ENCODE assay signal across 9 mouse cellular contexts in genomic region chr13:71105229-71105838, GRCm38 (mm10).
DNase-seq lines count a peak whose midpoint lies in the region; ATAC-seq and TF ChIP-seq lines count a peak whose summit lies in the region.
"Had no signal": no experiment of that assay in that cellular context is flagged by ENCODE, and none has a peak within 500 bp of the region (broad histone marks: within the 10 kb centered on the region; RNA-seq: fewer than 3 reads in every experiment).

No protein-coding gene starts in this region.

- no peaks in the 10 kb centered on the region for H3K9me3 ChIP-seq in forebrain, embryonic 11.5 days (ENCODE audit: control insufficient read depth, low read length)
- H3K9me3 ChIP-seq in hindbrain, embryonic 10.5 days, result no peaks in the 10 kb centered on the region
- H3K9me3 ChIP-seq in lung, embryonic 15.5 days, result no peaks in the 10 kb centered on the region

- CTCF ChIA-PET in Patski (lab: Charles Lee), result interaction anchor here (0.7 to 1.9 kb wide), 7 partner anchors 28 to 1518 kb away, joined by 3 to 8 read pairs (median 3); no protein-coding TSS in a partner anchor

- no peak for DNase-seq in Patski (ENCODE audit: low read depth, low spot score)
- DNase-seq in c-Kit-positive CD71-negative TER-119-negative erythroid progenitor cells, embryonic 14.5 days (ENCODE audit: low read depth), result peak; percentile 8
- DNase-seq in forebrain, embryonic 11.5 days (ENCODE audit: low spot score), result peak; percentile 92
- DNase-seq in hindbrain, embryonic 10.5 days (ENCODE audit: low spot score), result peak; percentile 89
- DNase-seq in layer of hippocampus, adult 8-10 months (ENCODE audit: low spot score in 2 of 2), result peak; percentile 17 to 69
- DNase-seq in retina, postnatal 1 day, result peak; percentile 84

- WGBS in forebrain, embryonic 11.5 days, result 13% methylated on average over 18 of the region's 18 CpGs
- WGBS in hindbrain, embryonic 10.5 days, result 16% methylated on average over 18 of the region's 18 CpGs
- WGBS in lung, embryonic 15.5 days, result 11% methylated on average over 18 of the region's 18 CpGs

- H3K27me3 ChIP-seq in Patski, result peaks cover 3% of the 10 kb centered on the region
- 0 out of 2 replicates have a peak, but pooled peaks cover 2% of the 10 kb centered on the region for H3K27me3 ChIP-seq in forebrain, embryonic 11.5 days (ENCODE audit: control insufficient read depth, insufficient read depth, low read length)
- peaks cover 30% of the 10 kb centered on the region for H3K27me3 ChIP-seq in hindbrain, embryonic 10.5 days (ENCODE audit: insufficient read depth, poor library complexity, severe bottlenecking)
- no peaks in the 10 kb centered on the region for H3K27me3 ChIP-seq in lung, embryonic 15.5 days

- in situ Hi-C loops in Patski (cut with MboI; ENCODE audit: low pct_unique_long_range_greater_than_20kb), result loop anchor here (5.0 to 10.0 kb wide), 5 partner anchors 42 to 1517 kb away; no protein-coding TSS in a partner anchor

- peak; percentile 97 for TF ChIP-seq CTCF in Patski (IDR thresholded peaks at IDR 0.05)

- ATAC-seq in Patski, result peak; percentile 42
- ATAC-seq in forebrain, embryonic 11.5 days (replicated peaks; ENCODE audit: low FRiP score), result peak; percentile 78
- ATAC-seq in lung, embryonic 15.5 days (ENCODE audit: borderline replicate concordance, extremely low read depth, low FRiP score, low TSS enrichment), result peak; percentile 81; the same call in 1 of the 2 replicates
- ATAC-seq in erythroid progenitor cell, adult 5-6 weeks (replicated peaks; ENCODE audit: low FRiP score, poor library complexity, severe bottlenecking), result no peak

- H3K4me2 ChIP-seq in forebrain, embryonic 11.5 days (ENCODE audit: low read depth, low read length, severe bottlenecking), result peak overlapping the region; percentile 42; the same call in 1 of the 2 replicates
- peak overlapping the region; percentile 56 for H3K4me2 ChIP-seq in lung, embryonic 15.5 days

- no peak overlapping the region; the same call in 1 of the 2 replicates for H3K4me3 ChIP-seq in forebrain, embryonic 11.5 days (ENCODE audit: low read depth, low read length)
- peak overlapping the region; percentile 43 for H3K4me3 ChIP-seq in hindbrain, embryonic 10.5 days
- H3K4me3 ChIP-seq in lung, embryonic 15.5 days, result peak overlapping the region; percentile 26

- H3K9ac ChIP-seq in forebrain, embryonic 11.5 days (ENCODE audit: low read length), result no peak overlapping the region
- H3K9ac ChIP-seq in lung, embryonic 15.5 days, result no peak overlapping the region

- no peak overlapping the region for H3K27ac ChIP-seq in forebrain, embryonic 11.5 days (ENCODE audit: low read depth, low read length)
- peak overlapping the region; percentile 83 for H3K27ac ChIP-seq in hindbrain, embryonic 10.5 days
- no peak overlapping the region for H3K27ac ChIP-seq in lung, embryonic 15.5 days
- H3K27ac ChIP-seq: macrophage had no signal

- POLR2A ChIA-PET in Patski (lab: Charles Lee), result no interaction called here

- H3K36me3 ChIP-seq in forebrain, embryonic 11.5 days (ENCODE audit: control insufficient read depth, insufficient read depth, low read length), result no peaks in the 10 kb centered on the region
- no peaks in the 10 kb centered on the region for H3K36me3 ChIP-seq in hindbrain, embryonic 10.5 days
- H3K36me3 ChIP-seq in lung, embryonic 15.5 days, result no peaks in the 10 kb centered on the region

- H3K4me1 ChIP-seq in forebrain, embryonic 11.5 days (replicated peaks; ENCODE audit: control insufficient read depth, insufficient read depth, low read length), result 0 out of 2 replicates have a peak, but pooled peaks cover 2% of the 10 kb centered on the region
- peaks cover 27% of the 10 kb centered on the region for H3K4me1 ChIP-seq in hindbrain, embryonic 10.5 days (replicated peaks)
- H3K4me1 ChIP-seq in lung, embryonic 15.5 days, result peaks cover 9% of the 10 kb centered on the region; the same call in 1 of the 2 replicates
